Mouse (Mus musculus): ENCODE results near the gene Rgs7. TPM values are rescaled to one million over a fixed set of nuclear protein-coding genes. Genes with fewer than 3 reads are reported as not detected.

The Rgs7 gene
- total and polyA plus RNA-seq, 2 experiments from 2014 or later, result 46.1 to 50.3 TPM

DNA sequence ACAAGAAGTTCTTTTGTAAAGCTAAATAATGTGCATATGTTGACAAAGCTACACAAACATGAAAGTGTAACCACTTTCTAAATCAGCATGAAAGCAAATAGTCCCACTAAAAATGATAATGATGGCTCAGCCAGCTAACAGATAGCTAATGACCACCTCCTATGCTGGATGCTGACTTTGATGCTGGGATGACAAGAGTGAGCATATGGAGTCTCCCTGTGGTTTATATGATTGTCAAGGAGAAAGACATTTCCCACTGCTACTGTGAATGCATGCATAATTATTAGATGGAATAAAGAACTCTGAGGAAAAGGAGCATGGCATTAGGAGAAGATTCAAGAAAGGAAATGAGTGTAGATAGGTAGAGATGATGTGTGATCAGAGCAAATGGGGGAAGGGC lies 230.0 kb downstream of the Rgs7 start:
- H3K4me2 ChIP-seq (ENCODE audit: low read depth), result no peak overlapping the region
- no peak overlapping the region for H3K27ac ChIP-seq (ENCODE audit: low read depth, low read length)
- H3K4me1 ChIP-seq (ENCODE audit: insufficient read depth), result no peaks in the 10 kb centered on the region
- no peaks in the 10 kb centered on the region for H3K36me3 ChIP-seq (ENCODE audit: insufficient read depth)
- TF ChIP-seq CTCF (IDR thresholded peaks at IDR 0.05; ENCODE audit: low read depth), result no peak
- no peak for DNase-seq
- ATAC-seq, result no peak
- H3K27me3 ChIP-seq (ENCODE audit: insufficient read depth, low read length), result no peaks in the 10 kb centered on the region
- no peak overlapping the region for H3K4me3 ChIP-seq (ENCODE audit: low read depth, low read length)
- H3K9me3 ChIP-seq (ENCODE audit: low read length), result no peaks in the 10 kb centered on the region
- no peak overlapping the region for H3K9ac ChIP-seq

DNA sequence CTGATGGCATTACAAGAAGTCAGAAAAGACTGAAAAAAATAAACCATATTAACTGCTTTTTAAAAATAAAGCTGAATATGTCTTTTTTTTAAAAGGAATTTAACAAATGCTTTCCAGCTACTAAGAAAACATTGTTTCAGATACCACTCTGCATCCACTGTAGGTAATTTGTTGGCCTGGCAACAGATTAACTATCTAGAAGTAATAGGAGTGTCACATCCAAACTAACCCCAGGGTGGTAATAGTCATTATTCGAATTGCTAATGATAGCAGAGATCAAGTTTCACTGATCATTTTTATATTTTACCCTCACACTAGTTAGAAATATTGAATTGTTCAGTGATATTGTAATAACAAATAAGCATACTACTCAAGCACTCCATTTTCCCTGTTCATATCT lies 232.9 kb downstream of the Rgs7 start:
- Histone ChIP-seq H3K9ac (no peak overlapping the region), H3K4me3 (ENCODE audit: low read depth, low read length) (no peak overlapping the region), H3K9me3 (ENCODE audit: low read length) (no peaks in the 10 kb centered on the region), H3K4me1 (ENCODE audit: insufficient read depth) (no peaks in the 10 kb centered on the region), H3K27ac (ENCODE audit: low read depth, low read length) (no peak overlapping the region), H3K36me3 (ENCODE audit: insufficient read depth) (no peaks in the 10 kb centered on the region), H3K27me3 (ENCODE audit: insufficient read depth, low read length) (no peaks in the 10 kb centered on the region), H3K4me2 (ENCODE audit: low read depth) (no peak overlapping the region)
- WGBS, result 62% methylated on average over 1 of the region's 1 CpGs
- TF ChIP-seq CTCF (IDR thresholded peaks at IDR 0.05; ENCODE audit: low read depth), result no peak
- ATAC-seq (no peak), DNase-seq (no peak)

DNA sequence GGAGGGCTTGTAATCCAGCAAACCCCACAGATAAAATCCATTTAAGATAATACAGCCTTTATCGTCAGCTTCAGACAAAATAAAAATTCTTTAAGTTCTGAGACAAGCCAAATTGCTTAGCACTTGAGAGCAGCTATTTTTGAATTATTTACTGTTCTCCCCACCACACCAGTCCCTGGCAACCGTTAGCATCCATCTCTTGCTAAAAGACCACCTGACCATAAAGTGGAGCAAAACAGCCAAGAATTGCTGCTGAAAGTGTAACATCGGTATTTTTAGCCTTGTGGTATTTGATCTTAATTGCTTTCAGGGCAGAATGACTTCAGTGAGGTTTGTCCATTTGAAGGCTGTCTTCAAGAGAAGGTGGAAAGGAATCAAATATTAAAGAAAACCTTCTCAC lies 237.1 kb downstream of the Rgs7 start:
- TF ChIP-seq CTCF (IDR thresholded peaks at IDR 0.05; ENCODE audit: low read depth), result no peak
- no peak overlapping the region for H3K9ac ChIP-seq
- H3K27me3 ChIP-seq (ENCODE audit: insufficient read depth, low read length), result no peaks in the 10 kb centered on the region
- 50% methylated on average over 3 of the region's 3 CpGs for WGBS
- no peaks in the 10 kb centered on the region for H3K36me3 ChIP-seq (ENCODE audit: insufficient read depth)
- DNase-seq (no peak), ATAC-seq (peak; percentile 51)
- H3K4me1 ChIP-seq (ENCODE audit: insufficient read depth), result no peaks in the 10 kb centered on the region
- 0 out of 2 replicates have a peak overlapping the region, but pooled peaks have one; percentile 15 for H3K27ac ChIP-seq (ENCODE audit: low read depth, low read length)
- H3K4me2 ChIP-seq (ENCODE audit: low read depth), result no peak overlapping the region
- H3K4me3 ChIP-seq (ENCODE audit: low read depth, low read length), result no peak overlapping the region
- no peaks in the 10 kb centered on the region for H3K9me3 ChIP-seq (ENCODE audit: low read length)

DNA sequence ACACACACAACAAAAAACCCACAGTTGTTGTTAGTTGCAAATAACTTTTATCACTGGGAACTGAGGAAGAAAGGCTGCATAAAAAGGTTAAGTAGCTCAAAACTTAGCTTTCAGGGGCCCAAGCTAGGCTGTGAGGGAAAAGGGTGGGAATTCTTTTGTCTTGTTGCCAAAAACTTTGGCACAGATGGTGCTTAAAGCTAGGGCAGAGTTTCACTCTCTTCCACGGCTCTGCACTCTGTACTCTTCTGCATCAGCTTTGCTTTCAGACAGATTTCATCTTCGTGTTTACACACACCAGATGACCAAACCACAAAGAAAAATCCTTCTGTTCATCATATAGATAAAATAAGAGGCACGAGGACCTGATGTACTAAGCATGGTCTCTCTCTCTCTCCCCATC lies 237.6 kb downstream of the Rgs7 start:
- Histone ChIP-seq H3K27me3 (ENCODE audit: insufficient read depth, low read length) (no peaks in the 10 kb centered on the region), H3K9me3 (ENCODE audit: low read length) (no peaks in the 10 kb centered on the region), H3K27ac (ENCODE audit: low read depth, low read length) (0 out of 2 replicates have a peak overlapping the region, but pooled peaks have one; percentile 15), H3K4me1 (ENCODE audit: insufficient read depth) (no peaks in the 10 kb centered on the region), H3K36me3 (ENCODE audit: insufficient read depth) (no peaks in the 10 kb centered on the region), H3K9ac (no peak overlapping the region), H3K4me2 (ENCODE audit: low read depth) (no peak overlapping the region), H3K4me3 (ENCODE audit: low read depth, low read length) (no peak overlapping the region)
- peak; percentile 74 for ATAC-seq
- WGBS, result 19% methylated on average over 3 of the region's 3 CpGs
- no peak for TF ChIP-seq CTCF (IDR thresholded peaks at IDR 0.05; ENCODE audit: low read depth)
- DNase-seq, result peak; percentile 15

DNA sequence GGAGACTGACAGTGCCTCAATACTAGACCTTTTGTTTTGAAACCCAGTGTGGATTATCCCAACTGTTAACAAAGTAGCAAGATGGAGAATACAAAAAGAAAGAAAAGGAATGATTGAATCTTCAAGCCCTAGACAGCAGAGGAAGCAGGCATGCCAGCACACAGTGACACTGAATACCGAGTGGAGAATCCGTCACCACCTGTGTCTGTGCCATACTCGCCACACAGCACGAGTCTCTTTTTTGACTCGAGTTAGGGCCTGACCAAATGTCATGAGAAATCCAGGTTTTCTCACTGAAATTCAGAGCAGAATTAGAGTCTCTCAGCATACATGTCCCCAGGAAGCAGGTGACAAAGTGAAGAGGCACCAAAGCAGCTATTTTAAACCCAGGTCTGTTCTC lies 250.2 kb downstream of the Rgs7 start:
- WGBS, result 74% methylated on average over 5 of the region's 5 CpGs

DNA sequence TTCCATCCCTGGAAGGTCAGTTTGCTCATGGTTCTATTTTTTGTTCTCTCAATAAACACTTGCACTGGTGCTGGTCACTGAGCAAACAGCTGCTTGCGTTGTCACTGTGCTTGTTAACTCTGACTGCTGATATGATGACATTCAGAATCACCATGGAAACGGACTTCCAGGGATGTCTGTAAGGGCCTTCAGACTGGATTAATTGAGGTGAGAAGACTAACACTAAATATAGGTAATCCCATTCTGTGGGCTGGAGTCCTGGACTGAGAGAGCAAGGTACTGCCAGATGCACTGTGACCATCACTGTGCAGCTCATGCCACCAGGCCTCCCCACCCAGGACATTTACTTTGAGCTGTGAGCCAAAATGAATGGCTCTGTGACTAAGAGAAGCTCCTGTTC lies 252.2 kb downstream of the Rgs7 start:
- Histone ChIP-seq H3K4me1 (ENCODE audit: insufficient read depth) (no peaks in the 10 kb centered on the region), H3K9ac (no peak overlapping the region), H3K4me3 (ENCODE audit: low read depth, low read length) (no peak overlapping the region), H3K27me3 (ENCODE audit: insufficient read depth, low read length) (no peaks in the 10 kb centered on the region), H3K9me3 (ENCODE audit: low read length) (no peaks in the 10 kb centered on the region), H3K36me3 (ENCODE audit: insufficient read depth) (no peaks in the 10 kb centered on the region), H3K4me2 (ENCODE audit: low read depth) (no peak overlapping the region), H3K27ac (ENCODE audit: low read depth, low read length) (no peak overlapping the region)
- no peak for TF ChIP-seq CTCF (IDR thresholded peaks at IDR 0.05; ENCODE audit: low read depth)
- ATAC-seq, result peak; percentile 51; the same call in 1 of the 2 replicates
- 53% methylated on average over 2 of the region's 2 CpGs for WGBS
- no peak for DNase-seq

More for the DNA sequence above, 250.2 kb downstream of the Rgs7 start:
- no peak for DNase-seq
- Histone ChIP-seq H3K36me3 (ENCODE audit: insufficient read depth) (no peaks in the 10 kb centered on the region), H3K4me2 (ENCODE audit: low read depth) (no peak overlapping the region), H3K9me3 (ENCODE audit: low read length) (no peaks in the 10 kb centered on the region), H3K9ac (no peak overlapping the region), H3K4me3 (ENCODE audit: low read depth, low read length) (no peak overlapping the region), H3K27ac (ENCODE audit: low read depth, low read length) (no peak overlapping the region), H3K27me3 (ENCODE audit: insufficient read depth, low read length) (no peaks in the 10 kb centered on the region), H3K4me1 (ENCODE audit: insufficient read depth) (no peaks in the 10 kb centered on the region)
- ATAC-seq, result no peak
- no peak for TF ChIP-seq CTCF (IDR thresholded peaks at IDR 0.05; ENCODE audit: low read depth)

- H3K27ac ChIP-seq (ENCODE audit: low read depth, low read length), result no peak overlapping the region
- no peak for DNase-seq
Observed at GRCm38 (mm10) chr1:175221593-175222500, 270.5 kb downstream of the Rgs7 start.

More at GRCm38 (mm10) chr1:175221593-175222500, 270.5 kb downstream of the Rgs7 start:
- Histone ChIP-seq H3K4me2 (ENCODE audit: low read depth) (no peak overlapping the region), H3K36me3 (ENCODE audit: insufficient read depth) (no peaks in the 10 kb centered on the region), H3K27me3 (ENCODE audit: insufficient read depth, low read length) (no peaks in the 10 kb centered on the region), H3K9ac (no peak overlapping the region), H3K4me1 (ENCODE audit: insufficient read depth) (no peaks in the 10 kb centered on the region), H3K4me3 (ENCODE audit: low read depth, low read length) (no peak overlapping the region), H3K9me3 (ENCODE audit: low read length) (no peaks in the 10 kb centered on the region)
- WGBS, result 16% methylated on average over 3 of the region's 3 CpGs
- peak; percentile 64; the same call in 1 of the 2 replicates for ATAC-seq
- TF ChIP-seq CTCF (IDR thresholded peaks at IDR 0.05; ENCODE audit: low read depth), result no peak

Measured in forebrain, postnatal 0 days (tissue).